Mouse (Mus musculus): Measurements from ENCODE around the gene Rph3al.

The Rph3al gene

DNA sequence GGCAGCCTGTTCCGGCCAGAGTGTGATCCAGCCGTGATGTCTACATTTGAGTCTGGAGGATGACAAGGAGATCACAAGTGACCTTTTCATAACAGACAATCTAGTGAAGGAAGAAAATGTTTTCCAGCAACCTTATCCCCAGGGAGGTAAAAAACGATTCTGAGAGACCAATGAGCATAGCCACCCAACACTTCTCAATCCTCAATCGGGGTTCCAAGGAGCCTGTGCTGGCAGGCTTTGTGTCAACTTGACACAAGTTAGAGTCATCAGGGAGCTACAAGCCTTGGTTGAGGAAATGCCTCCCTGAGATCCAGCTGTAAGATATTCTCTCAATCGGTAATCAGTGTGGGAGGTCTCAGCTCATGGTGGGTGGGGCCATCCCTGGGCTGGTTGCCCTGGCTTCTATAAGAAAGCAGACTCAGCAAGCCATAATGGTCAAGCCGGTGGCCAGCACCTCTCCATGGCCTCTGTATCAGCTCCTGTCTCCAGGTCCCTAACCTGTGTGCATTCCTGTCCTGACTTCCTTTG, at the start of gene Rph3al:
Rph3al (minus strand) TSS at position 51 of the 528 bp plus-strand sequence.
- DNase-seq = peak; percentile 58

DNA sequence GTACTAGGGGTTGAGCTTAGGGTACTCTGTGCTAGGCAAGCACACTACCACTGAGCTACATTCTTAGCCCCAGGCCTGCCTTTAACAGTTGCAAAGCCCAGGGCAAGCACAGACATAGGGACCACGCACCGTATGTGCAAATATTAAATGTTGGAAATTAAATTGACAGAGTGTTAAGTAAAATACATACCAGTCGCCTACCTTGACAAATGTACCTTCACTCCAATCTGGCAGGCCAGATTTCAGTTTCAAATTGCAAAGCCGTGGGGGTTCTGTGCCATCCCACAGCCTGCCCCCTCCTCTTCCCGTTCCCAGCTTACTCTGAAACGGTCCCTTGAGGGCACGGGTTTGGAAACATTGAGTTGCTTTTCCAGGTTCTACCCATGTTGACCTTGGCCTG, 47.7 kb upstream of the Rph3al start:
- no peak for DNase-seq

DNA sequence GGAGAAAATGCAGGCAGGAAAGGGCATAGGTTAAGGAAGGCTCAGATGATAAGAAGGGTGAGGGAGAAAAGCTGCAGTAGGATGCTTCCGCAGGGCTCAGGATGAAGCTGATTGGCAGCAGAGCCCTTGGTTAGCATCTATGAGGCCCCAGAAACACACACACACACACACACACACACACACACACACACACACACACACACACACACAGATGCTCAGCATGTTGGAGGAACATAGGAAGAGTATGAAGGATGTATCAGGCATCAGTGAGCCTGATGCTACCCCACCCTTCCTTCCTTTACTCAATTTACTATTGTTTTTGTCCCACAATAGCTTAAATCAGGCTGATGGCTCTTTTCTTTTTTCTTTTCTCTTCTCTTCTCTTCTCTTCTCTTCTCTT, 46.4 kb upstream of the Rph3al start:
- no peak for DNase-seq

DNA sequence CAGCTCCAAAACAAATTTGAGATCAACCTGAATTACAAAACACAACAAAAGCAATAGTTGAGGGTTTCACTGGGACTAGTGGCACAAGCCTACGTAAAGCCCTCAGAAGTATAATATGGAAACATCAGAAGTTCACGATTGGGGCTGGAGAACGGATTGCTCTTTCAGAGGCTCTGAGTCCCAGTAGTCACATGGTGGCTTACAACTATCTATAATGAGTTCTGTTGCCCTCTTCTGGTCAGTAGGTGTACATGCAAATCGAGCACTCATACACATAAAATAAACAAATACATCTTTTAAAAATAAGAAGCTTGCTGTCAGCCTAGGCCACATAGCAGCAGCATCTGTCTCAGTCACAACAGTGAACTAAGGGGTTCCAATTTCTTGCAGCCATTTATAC, 45.0 kb upstream of the Rph3al start:
- DNase-seq = no peak

DNA sequence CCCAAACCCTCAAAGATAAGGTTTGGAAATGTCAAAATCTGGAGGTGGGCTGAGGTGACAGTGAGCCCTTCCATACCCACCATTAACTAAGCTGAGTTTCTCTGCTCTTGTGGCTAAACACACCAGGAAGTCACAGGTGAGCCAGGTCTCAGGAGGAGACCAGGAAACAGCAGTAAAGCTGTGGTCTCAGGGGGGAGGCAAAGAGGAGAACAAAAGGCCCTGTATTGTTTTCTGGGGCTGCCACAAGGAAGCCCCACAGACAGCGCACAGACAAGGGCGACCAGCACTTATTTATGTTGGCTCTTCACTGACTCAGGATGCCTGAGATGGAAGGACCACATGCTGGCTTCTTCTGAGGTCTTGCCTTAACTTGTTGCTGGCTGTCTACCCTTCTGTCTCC, 42.2 kb upstream of the Rph3al start:
- no peak for DNase-seq

DNA sequence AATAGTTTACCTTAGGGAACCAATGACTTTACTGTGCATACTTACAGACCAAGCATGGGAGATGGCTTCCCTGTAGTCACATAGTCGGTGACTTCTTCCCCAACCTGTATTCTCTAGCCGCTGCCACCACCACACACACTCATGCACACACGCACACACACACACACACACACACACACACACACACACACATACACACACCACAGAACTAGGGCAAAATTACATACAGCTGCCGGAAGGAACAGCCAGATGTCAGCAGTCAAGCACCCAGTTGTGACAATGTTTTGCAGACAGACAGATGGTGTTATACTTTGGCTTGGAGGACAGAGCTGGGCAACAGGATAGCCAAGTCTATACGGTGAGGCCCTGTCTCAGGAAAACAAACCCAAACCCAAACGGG, 39.8 kb upstream of the Rph3al start:
- no peak for DNase-seq

DNA sequence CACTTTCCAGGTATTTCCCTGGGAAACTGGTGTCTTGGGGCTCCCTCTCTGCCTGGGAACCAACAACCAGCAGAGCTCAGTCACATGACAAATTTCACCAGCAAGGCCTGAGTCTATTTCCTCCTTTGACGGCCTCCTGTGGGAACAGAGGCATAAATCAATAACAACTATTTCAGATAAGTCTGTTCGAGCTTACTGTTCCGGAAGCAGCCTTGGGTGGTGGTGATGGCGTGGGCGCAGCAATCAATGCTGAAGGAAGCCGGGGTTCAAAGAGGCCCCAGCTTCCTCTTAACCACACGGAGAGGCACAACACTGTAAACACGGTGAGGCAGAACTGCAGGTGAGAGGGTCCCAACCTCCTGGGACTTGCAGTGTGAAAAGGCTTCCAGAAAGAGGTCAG, 38.5 kb upstream of the Rph3al start:
- peak; percentile 27 for DNase-seq

DNA sequence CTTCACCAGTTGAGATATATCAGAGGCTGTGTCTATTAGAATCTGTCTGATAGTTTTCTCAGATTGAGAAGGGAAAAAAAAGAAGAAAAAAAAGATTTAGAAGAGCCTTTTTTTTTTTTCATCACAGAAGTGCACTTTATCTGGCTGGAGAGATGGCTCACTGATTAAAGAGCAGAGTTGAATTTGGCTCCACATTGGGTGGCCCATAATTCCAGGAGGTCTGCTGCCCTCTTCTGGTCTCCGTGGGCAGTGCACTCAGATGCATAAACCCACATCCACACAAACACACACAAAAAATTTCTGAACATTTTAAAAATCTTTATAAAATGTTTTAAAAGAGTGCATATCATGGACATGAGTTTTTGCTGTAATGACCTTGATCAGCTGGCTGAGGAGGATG, 35.8 kb upstream of the Rph3al start:
- DNase-seq = no peak

DNA sequence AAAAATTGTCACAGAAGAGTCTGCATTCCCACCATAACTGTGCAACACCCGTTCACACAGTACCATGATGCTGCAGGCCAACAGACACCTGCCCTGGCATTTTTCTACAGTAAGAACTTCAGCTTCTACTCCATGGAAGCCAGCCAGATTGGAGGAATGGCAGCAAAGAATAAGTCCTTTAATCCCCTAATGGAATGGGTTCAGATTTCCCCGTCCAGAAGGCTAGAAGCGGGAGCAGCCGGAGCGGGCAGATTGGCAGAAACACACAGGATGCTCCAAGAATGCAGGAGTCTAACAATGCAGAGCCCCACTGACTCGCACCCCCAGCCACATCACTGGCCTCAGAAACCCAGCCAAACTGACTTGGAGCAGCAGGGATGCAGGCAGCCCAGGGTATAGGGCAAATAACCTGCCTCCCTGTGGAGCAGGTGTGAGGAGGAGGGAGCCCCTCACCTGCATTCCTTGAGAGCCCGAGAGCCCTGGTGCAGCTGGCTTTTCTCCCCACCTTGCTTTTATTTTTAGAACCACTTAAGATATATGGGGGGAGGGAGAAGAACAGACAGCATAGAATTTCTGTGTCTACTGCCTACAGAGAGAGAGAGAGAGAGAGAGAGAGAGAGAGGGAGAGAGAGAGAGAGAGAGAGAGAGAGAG, 34.8 kb upstream of the Rph3al start:
- DNase-seq = no peak

DNA sequence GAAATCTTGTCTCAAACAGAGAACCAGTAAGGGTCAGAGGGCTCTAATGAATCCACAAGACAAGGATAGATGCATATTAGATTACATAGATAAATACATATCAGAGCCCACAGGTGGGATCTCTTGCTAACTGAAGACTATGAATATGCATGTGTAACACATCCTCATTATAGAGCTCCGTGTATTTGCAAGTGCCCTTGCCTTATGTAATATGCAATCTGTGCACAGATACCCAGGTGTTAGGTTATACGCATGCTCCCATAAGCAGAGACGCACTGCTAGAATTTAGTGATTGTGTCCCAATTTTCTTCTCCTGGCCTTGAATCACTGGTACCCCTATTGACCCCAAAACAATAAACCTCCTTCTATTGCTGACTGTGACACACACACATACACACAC, 34.0 kb upstream of the Rph3al start:
- DNase-seq = no peak

DNA sequence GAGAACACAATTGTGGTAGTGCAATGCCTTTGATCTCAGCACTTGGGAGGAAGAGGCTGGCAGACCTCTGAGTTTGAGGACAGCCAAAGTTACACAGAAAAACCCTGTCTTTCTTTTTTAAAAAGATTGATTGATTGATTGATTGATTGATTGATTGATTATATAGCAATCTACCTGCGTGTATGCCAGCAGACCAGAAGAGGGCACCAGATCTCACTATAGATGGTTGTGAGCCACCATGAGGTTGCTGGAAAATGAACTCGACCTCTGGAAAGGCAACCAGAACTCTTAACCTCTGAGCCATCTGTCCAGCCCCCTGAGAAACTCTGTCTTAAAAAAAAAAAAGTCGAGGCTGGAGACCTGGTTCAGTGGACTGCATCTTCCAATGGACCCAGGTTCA, 32.4 kb upstream of the Rph3al start:
- no peak for DNase-seq

DNA sequence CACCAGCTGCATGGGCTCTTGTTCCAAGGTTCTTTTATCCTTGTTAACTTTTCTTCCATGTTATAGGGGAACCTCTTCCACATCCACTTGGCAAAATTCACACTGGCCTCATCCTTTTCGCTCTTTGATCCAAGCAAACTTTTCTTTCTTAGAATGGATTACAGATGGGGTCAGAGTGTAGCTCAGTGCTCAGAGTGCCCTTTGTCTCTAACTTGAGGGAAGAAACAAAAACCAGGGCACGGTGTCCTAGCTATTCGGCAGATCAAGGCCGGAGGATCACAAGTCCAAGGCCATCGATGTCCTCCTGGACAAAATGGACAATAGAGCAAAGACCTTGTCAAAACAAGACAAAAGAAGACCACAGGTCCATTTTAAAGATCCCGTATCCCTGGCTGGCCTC, 30.5 kb upstream of the Rph3al start:
- no peak for DNase-seq

DNA sequence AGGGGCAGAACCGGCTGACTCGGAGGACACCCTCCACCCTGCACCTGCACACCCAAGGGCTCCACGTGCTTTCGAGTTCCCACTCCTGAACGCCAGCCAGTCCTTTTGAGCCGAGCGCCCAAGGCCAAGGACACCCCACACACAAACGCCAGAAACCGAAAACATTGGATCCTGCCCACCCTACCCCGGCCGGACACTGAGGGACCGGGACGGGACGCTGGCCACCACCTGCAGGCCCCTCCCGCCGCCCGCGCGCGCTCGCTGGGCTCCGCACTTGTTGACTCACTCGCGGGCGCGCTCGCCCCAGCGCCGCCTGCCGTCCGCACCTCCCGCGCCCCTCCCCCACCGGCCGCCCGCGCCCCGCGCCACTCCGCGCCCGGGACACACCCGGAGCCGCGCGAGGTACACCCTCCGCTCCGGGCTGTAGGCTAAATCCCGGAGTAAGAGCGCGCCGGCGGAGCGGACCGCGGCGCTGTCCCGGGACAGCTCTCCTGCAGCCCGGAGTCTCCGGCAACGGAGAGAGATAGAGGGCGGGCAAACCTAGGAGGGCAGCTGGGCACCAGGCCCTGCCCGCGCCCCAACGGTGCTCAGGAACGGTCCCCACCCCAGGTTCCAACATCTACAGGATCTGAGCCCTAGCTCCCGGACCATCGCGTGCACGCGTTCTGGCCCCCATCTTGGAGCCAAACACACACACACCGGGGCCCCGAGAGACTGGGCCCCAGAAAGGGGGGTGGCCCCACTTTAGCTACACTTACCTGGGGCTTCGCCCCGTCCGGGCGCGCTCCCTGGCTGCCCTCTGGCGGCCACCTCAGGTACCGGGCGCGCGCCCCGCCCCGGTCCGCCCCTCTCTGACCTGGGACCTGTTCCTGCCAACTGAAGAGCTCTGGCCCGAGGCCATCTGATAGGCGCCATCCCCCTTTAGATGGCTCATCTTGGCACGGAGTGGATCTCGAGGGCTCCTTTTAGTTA, 28.5 kb upstream of the Rph3al start:
- peak; percentile 87 for DNase-seq

DNA sequence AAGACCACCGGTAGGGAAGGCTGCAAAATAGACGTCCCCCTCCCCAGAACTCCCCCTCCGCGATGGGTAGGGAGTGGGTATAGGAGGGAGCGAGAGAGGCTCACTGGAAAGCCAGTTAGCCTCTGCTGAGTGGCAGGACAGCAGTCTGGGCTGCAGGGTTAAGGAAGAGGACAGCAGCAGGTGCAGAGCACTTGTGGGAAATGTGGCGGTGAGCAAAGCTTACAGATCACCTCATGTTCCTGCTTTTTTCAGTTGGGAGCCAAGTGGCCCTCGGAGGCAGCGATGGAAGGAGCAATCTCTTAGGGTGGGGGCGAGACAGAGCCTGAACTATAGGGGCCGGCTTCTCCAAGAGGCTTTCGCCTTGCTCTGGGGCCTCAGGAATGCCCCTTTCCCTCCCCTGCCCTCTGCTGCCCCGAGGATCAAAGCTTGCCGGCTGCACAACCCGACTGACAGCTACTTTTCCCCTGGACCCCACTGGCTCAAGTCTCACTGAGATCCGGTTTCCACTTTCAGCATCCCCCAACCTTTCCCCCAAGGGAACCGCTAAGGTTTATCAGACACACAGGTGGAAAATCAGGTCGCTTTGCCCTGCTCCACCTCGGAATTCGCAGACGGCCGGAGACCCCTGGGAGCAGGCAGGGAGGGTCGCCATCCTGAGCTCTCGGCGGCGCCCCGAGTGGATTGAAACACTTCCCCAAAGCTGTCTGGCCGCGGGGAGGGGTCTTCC, 27.6 kb upstream of the Rph3al start:
- no peak for DNase-seq

DNA sequence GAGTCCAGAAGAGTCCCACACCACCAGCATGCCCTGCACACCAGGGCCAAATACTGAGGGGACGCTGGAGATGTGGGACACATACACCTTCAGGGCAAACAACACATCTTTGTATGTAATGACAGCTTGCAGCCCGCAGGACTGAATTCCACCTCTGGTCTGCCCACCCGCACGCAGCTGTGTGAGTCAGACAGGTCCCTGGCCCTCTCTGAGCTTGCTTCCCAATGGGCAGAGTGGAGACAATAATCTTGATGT, 26.2 kb upstream of the Rph3al start:
- no peak for DNase-seq

DNA sequence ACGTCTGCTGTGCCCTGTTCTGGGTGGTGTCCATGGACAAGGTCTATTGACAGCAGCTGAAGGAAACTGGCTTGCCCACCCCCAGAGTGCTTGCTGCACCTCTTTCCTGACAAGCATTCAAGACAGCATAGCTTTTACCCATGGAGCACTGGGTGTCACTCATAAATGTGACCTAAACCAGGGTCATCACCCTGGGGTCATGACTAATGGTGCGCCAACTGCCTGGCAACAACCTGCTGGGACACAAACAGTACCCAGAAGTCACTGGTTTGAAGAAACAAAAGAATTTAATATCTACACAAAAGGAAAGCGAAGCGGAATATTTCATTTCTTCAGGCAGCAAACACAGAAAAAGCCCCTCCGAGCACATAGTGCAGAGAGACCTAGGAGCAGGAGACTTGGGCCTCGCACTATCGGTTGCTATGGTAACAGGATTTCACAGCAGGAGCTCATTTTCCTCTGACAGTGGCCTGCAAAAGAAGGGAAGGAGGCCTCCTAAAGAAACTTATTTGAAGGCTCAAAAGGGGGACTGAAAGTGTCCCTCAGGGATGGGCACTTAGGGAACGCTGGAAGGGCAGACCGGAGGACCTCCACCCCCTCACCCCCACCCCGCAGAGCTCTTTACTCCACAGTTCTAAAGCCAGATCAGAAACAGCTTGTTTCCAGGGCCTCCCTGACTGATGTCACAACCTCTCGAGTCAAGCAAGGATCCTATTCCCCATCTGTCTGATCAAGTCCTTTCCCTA, 25.7 kb upstream of the Rph3al start:
- DNase-seq = no peak

DNA sequence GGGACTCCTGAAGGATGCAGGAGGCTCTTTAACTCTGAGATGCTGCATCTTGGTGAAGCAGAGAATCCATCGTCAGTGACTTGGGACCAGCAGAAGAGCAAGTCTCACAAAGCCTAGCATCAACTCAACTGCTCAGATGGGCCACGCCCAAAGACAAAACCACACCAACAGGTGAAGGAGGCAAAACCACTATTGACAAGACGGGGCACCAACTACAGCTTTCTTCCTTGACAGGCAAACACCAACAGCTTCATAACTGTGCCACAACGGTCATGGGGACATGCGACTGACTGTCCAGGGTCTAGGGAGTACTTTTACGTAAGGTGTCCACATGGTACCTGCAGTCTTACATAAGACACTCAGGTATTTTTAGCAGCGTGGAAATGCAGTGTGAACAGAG, 23.6 kb upstream of the Rph3al start:
- DNase-seq = no peak

DNA sequence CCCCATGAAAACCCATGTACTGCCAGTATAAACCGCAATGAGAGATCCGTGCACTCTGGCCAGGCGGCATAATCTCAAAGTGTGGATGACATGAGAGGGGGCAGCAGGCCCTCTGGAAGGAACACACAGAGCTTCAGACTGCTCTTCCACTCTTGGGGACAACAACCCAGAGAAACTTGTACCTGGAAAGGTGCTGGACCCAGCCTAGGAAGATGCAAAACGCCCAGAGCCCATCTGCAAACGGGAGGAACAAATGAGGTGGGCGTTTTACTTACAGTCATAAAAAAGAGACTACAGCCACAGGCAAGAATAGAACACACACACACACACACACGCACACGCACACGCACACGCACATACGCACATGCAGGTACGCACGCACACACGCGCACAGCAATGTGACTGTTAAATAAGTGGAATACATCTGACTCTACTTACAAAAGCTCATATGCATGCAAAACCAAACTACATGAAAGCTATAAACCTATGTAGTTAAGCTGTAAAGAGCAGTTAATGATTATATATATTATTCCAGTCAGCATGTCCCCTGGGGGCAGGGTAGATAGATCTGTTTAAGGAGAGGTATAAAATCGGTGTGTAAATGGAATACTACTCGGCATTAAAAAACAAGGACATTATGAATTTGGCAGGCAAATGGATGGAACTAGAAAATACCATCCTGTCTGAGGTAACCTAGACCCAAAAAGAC, 19.0 kb upstream of the Rph3al start:
- DNase-seq = no peak

DNA sequence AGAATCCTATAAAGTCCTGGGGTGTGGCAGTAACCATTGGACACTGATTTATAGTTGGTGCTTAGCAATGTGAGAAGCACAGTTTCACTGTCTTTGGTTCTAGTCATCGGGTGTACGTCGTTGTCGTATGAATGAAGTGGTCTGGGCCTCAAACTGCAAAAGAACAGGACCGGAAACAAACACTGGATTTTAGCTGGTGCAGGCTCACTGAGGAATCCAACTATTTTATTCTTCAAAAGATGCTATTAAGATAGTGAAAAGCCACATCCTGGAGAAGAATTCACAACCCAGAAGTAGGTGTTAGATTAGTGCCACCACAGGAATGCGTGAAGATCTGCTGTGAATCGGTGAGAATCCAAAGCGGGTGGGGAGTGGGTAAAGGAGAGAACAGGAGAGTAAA, 18.4 kb upstream of the Rph3al start:
- no peak for DNase-seq

DNA sequence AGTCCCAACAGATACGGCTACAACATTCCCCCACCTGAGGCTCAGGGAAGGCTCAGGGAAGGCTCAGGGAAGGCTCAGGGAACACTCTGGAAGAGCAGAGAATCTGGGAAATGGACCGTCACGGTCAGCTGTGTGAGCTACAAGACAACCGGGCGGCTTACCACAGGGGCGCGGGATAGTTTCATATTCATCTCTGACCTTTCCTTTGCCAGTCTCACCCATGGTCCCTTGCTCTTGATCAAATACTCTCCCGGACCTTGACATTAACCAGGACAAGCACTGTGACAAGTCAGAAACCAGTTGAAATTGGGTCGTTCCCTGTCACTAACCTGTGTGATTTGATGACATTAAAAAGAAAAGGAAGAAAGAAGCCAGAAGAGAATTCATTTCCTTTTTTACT, 16.7 kb upstream of the Rph3al start:
- DNase-seq = no peak

DNA sequence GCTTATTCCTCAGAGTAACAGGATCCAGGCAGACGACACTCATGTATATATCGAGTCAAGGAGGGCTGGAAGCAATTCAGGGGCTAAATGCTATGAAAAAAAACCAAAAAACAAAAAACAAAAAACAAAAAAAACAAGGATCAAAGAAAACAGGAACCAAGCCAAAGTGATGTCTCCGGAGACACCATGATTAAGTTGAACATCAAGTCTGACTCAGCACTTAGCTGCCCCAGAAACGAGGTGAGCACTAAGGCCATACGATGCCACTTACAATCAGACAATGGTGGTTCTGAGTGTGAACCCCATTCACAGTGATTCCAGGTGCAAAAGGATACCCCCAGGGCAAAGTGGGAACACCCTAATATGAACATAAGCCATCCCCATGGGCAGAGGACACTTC, 13.7 kb upstream of the Rph3al start:
- DNase-seq = no peak

DNA sequence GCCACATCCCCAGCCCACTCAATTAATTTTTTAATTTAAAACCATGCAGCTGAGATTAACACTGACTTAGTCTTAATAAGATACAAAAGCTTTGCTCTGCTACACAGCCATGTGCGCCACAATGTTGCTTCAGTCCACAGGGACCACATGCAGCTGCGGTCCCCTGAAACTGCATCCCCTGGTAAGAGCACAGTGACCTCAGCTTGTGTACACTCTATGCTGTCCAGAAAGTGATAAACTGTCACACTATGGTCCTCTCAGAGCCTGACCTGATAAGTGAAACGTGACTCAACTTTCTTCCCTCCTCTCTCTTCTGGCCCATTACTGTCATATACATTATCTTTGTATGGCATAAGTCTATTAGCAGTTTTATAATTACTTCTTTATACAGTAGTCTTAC, 12.2 kb upstream of the Rph3al start:
- DNase-seq = no peak

Measured in lung, postnatal 10 days (tissue).